Mouse (Mus musculus) hindbrain, embryonic 16.5 days (tissue): Measurements from ENCODE around the gene Tex19.1. TPM values are rescaled to one million over a fixed set of nuclear protein-coding genes. Genes with fewer than 3 reads are reported as not detected.
A peak's percentile ranks its signal among the peaks of the same experiment; 100 is the strongest.
"Not testable (repeated sequence)": the region's sequence is repeated elsewhere in the genome, so short reads cannot be mapped to it uniquely, and the experiment has no call there.

Experiments
- ATAC-seq: fragments of 200-750 bp; cut with Nextera tagmentation; 2 replicates; pipeline ENCODE4 v1.8.0; 2017; ENCODE audit warnings: moderate TSS enrichment, moderate library complexity
- H3K27ac ChIP-seq: fragments of 300-500 bp; sonication (generic); 2 replicates; pipeline ENCODE4 v1.5.1; 2014; ENCODE audit warnings: low read depth, mild to moderate bottlenecking, control low read depth, low read length, moderate library complexity
- H3K27me3 ChIP-seq: fragments of 300-500 bp; sonication (generic); replicated peaks from 2 replicates; pipeline ENCODE4 v1.6.1; 2014; ENCODE audit warnings: low read length; ENCODE audit not compliant: control insufficient read depth, insufficient read depth
- H3K36me3 ChIP-seq: fragments of 300-500 bp; sonication (generic); 2 replicates; pipeline ENCODE4 v1.6.1; 2014; ENCODE audit warnings: mild to moderate bottlenecking, low read length, moderate library complexity, mixed read lengths; ENCODE audit not compliant: control insufficient read depth, insufficient read depth
- H3K4me1 ChIP-seq: fragments of 300-500 bp; sonication (generic); 2 replicates; pipeline ENCODE4 v1.6.1; 2014; ENCODE audit warnings: low read depth, low read length; ENCODE audit not compliant: control insufficient read depth, insufficient read depth
- H3K4me2 ChIP-seq: fragments of 300-500 bp; sonication (generic); 2 replicates; pipeline ENCODE4 v1.6.1; 2014; ENCODE audit warnings: mild to moderate bottlenecking, low read length, control low read depth, moderate library complexity
- H3K4me3 ChIP-seq: fragments of 300-500 bp; sonication (generic); 2 replicates; pipeline ENCODE4 v1.5.1; 2014; ENCODE audit warnings: mild to moderate bottlenecking, low read length, control low read depth, moderate library complexity
- H3K9ac ChIP-seq: fragments of 300-500 bp; sonication (generic); 2 replicates; pipeline ENCODE4 v1.6.1; 2014; ENCODE audit warnings: low read depth, mild to moderate bottlenecking, control low read depth, low read length, moderate library complexity
- H3K9me3 ChIP-seq: fragments of 300-500 bp; sonication (generic); 2 replicates; pipeline ENCODE4 v1.6.1; 2014; ENCODE audit warnings: mild to moderate bottlenecking, low read length, moderate library complexity; ENCODE audit not compliant: control insufficient read depth
- WGBS: fragments of 180-500 bp; shearing (Covaris S2); extraction: QIAGEN DNeasy Blood & Tissue Kit; methylation state at CpG from one replicate; pipeline ENCODE4 v1.1.7; 2014; 5-methylcytosine and 5-hydroxymethylcytosine counted together
- polyA plus RNA-seq: library from polyadenylated mRNA; unstranded; fragments of >200 nt; fragmentation: Nextera tagmentation; extraction: Ambion mirVana; gene quantifications from 2 replicates; pipeline ENCODE4 v1.2.1, GENCODE M21; 2015

Tex19.1 gene
- polyA plus RNA-seq, result not detected in 2 replicates

GRCm38 (mm10) chr11:121145865-121146264 is at the start of gene Tex19.1:
Tex19.1 (plus strand) TSS chr11:121146143.
- H3K4me1 ChIP-seq, result no peaks in the 10 kb centered on the region
- H3K4me3 ChIP-seq, result no peak within 1 kb of the TSS
- no peaks in the 10 kb centered on the region for H3K36me3 ChIP-seq
- H3K4me2 ChIP-seq, result no peak within 1 kb of the TSS
- WGBS, result 89% methylated on average over 22 of the region's 22 CpGs
- H3K9ac ChIP-seq, result no peak within 1 kb of the TSS
- no peaks in the 10 kb centered on the region for H3K9me3 ChIP-seq
- ATAC-seq, result no peak
- no peaks in the 10 kb centered on the region for H3K27me3 ChIP-seq
- H3K27ac ChIP-seq, result no peak within 1 kb of the TSS

GRCm38 (mm10) chr11:121099762-121100161 is 46.2 kb upstream of the Tex19.1 start:
- Histone ChIP-seq H3K27me3 (no peaks in the 10 kb centered on the region), H3K27ac (no peak overlapping the region), H3K4me1 (no peaks in the 10 kb centered on the region), H3K36me3 (no peaks in the 10 kb centered on the region), H3K4me3 (no peak overlapping the region), H3K9me3 (no peaks in the 10 kb centered on the region), H3K9ac (no peak overlapping the region), H3K4me2 (no peak overlapping the region)
- WGBS, result 67% methylated on average over 7 of the region's 7 CpGs
- no peak for ATAC-seq

DNA sequence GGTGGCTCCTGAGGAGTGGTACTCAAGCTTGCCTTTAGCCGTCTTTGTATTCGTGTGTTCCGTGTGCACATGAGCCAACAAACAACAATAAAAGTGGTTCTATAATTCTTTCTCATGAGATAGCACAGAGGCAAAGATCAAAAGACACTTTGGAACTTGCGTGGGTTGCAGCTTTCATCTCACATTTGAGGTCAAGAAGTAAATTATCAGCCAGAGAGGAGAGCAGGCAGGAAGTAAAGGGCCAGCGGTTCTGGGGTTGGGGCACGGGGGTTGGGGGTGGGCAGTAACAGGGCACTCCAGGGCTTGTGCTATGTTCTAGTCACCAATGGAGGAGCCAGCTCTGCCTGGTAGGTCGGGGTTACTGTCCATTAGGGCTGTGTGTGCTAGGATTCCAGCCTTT is 45.3 kb upstream of the Tex19.1 start:
- Histone ChIP-seq H3K27ac (no peak overlapping the region), H3K9me3 (no peaks in the 10 kb centered on the region), H3K4me2 (no peak overlapping the region), H3K4me1 (no peaks in the 10 kb centered on the region), H3K9ac (no peak overlapping the region), H3K4me3 (no peak overlapping the region), H3K27me3 (no peaks in the 10 kb centered on the region), H3K36me3 (no peaks in the 10 kb centered on the region)
- WGBS, result 67% methylated on average over 7 of the region's 7 CpGs
- no peak for ATAC-seq

DNA sequence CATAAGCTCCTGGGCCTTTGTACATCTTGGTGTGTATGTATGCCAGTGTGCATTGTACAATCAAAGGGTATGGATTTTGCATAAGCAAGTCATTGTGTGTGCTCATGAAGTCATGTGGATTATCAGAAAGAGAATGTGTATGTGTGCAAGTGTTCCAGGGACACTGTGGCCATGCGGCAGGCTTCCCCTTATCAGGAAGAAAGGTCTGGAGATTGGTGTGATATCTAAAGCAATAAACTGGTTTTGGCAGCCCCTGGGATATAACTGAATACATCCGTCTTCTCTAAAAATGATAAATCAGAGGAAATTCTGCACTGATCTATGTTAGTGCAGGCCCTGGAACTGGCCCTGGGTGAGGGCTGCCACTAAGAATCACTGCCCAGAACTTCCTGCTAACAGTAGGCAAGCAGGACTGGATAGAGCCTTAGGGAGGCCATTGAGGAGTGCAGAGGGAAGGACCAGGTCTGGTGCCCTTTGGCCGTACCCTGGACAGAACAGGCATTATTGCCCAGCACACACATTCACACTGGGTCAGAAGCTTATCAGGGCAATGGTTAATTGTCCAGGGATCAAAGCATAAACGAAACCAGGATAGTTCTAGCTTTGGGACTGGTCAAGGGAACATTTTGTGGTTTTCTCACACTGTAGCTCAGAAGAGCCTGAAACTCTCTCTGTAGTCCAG is 44.7 kb upstream of the Tex19.1 start:
- 85% methylated on average over 4 of the region's 4 CpGs for whole genome bisulfite sequencing

GRCm38 (mm10) chr11:121107242-121107641 is 38.7 kb upstream of the Tex19.1 start:
- not testable (repeated sequence) for H3K27me3 ChIP-seq, ATAC-seq, H3K4me3 ChIP-seq, H3K9ac ChIP-seq, H3K36me3 ChIP-seq, H3K9me3 ChIP-seq, H3K4me2 ChIP-seq, H3K27ac ChIP-seq, H3K4me1 ChIP-seq
- 72% methylated on average over 1 of the region's 1 CpGs for WGBS

More for the DNA sequence above, 44.7 kb upstream of the Tex19.1 start:
- Histone ChIP-seq H3K27ac (no peak overlapping the region), H3K27me3 (no peaks in the 10 kb centered on the region), H3K9me3 (no peaks in the 10 kb centered on the region), H3K4me3 (no peak overlapping the region), H3K4me2 (no peak overlapping the region), H3K4me1 (no peaks in the 10 kb centered on the region), H3K9ac (no peak overlapping the region), H3K36me3 (no peaks in the 10 kb centered on the region)
- ATAC-seq, result no peak

- Histone ChIP-seq H3K27ac (no peak overlapping the region), H3K9ac (no peak overlapping the region), H3K9me3 (no peaks in the 10 kb centered on the region), H3K36me3 (no peaks in the 10 kb centered on the region), H3K27me3 (no peaks in the 10 kb centered on the region), H3K4me1 (no peaks in the 10 kb centered on the region), H3K4me3 (no peak overlapping the region), H3K4me2 (no peak overlapping the region)
- 75% methylated on average over 9 of the region's 9 CpGs for WGBS
- no peak for ATAC-seq
These were observed 37.9 kb upstream of the Tex19.1 start for GRCm38 (mm10) chr11:121108061-121108460.

DNA sequence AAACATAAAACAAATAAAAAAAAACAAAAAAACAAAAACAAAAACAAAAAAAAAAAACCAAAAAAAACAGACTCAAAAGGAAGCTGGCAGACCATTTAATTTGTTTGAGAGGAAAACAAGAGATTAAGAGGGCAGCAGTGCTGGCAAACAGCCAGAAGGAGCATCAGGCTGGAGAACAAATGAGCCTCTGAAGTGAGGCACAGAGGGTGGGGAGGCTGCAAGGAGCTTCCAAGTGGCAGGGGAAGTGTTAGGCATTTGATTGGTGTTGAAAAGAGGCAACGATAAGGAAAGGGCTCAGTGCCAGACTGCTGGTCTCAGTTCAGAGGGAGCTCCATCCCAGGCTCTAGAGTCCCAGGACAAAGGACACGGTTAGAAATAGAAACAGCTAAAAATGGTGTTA is 36.0 kb upstream of the Tex19.1 start:
- Histone ChIP-seq H3K36me3 (no peaks in the 10 kb centered on the region), H3K4me3 (no peak overlapping the region), H3K27ac (no peak overlapping the region), H3K4me2 (no peak overlapping the region), H3K27me3 (no peaks in the 10 kb centered on the region), H3K9me3 (no peaks in the 10 kb centered on the region), H3K9ac (no peak overlapping the region), H3K4me1 (no peaks in the 10 kb centered on the region)
- peak; percentile 81 for ATAC-seq
- WGBS, result 4% methylated on average over 2 of the region's 2 CpGs

DNA sequence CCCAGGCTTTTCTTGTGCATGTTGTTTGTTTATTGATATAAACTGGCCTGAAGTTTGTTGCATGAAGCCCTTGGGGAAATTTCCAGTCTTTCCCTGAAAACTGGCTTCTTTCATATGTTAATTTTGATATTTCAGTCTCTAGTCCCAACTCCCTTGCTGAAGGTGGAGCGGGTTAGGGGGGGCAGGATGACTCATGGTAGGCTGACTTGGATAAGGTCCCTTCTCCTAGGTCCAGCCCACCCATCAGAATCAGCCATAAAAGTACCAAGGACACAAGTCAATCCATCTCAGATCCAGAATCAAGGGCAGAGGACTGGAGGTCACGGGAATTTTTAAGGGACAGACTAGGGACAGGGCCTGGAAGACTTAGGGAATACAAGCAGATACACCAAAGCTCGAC is 34.9 kb upstream of the Tex19.1 start:
- Histone ChIP-seq H3K9ac (no peak overlapping the region), H3K4me3 (no peak overlapping the region), H3K36me3 (no peaks in the 10 kb centered on the region), H3K27ac (no peak overlapping the region), H3K9me3 (no peaks in the 10 kb centered on the region), H3K4me1 (no peaks in the 10 kb centered on the region), H3K27me3 (no peaks in the 10 kb centered on the region), H3K4me2 (no peak overlapping the region)
- WGBS, result 86% methylated on average over 3 of the region's 3 CpGs
- ATAC-seq, result no peak

- no peak overlapping the region for H3K4me2 ChIP-seq
- no peak overlapping the region for H3K27ac ChIP-seq
- H3K9ac ChIP-seq, result no peak overlapping the region
- WGBS, result 80% methylated on average over 1 of the region's 1 CpGs
- H3K9me3 ChIP-seq, result no peaks in the 10 kb centered on the region
- H3K4me1 ChIP-seq, result no peaks in the 10 kb centered on the region
- ATAC-seq, result no peak
- H3K36me3 ChIP-seq, result no peaks in the 10 kb centered on the region
- H3K27me3 ChIP-seq, result no peaks in the 10 kb centered on the region
- no peak overlapping the region for H3K4me3 ChIP-seq
These were observed 34.3 kb upstream of the Tex19.1 start for GRCm38 (mm10) chr11:121111601-121112000.
